In genomic region chr4:21951444-21951843, GRCm38 (mm10) we compare ENCODE assay signal across 8 mouse cellular contexts. TPM values are rescaled to one million over a fixed set of nuclear protein-coding genes. Genes with fewer than 3 reads are reported as not detected.
DNase-seq lines count a peak whose midpoint lies in the region; ATAC-seq and TF ChIP-seq lines count a peak whose summit lies in the region.

No protein-coding gene starts in this region.

- no peaks in the 10 kb centered on the region for H3K4me1 ChIP-seq in midbrain, embryonic 11.5 days (ENCODE audit: control insufficient read depth, insufficient read depth, low read length)
- H3K4me1 ChIP-seq in midbrain, embryonic 13.5 days (replicated peaks): no peaks in the 10 kb centered on the region
- no peaks in the 10 kb centered on the region for H3K4me1 ChIP-seq in midbrain, postnatal 0 days (ENCODE audit: insufficient read depth, low read length)

- H3K4me3 ChIP-seq in gastrocnemius, adult 2 months: no peak overlapping the region
- H3K4me3 ChIP-seq in midbrain, embryonic 11.5 days (ENCODE audit: low read depth, low read length): no peak overlapping the region
- no peak overlapping the region for H3K4me3 ChIP-seq in midbrain, embryonic 13.5 days (replicated peaks)
- no peak overlapping the region for H3K4me3 ChIP-seq in midbrain, postnatal 0 days (ENCODE audit: low read depth, low read length)

- H3K27ac ChIP-seq in gastrocnemius, adult 2 months: no peak overlapping the region
- no peak overlapping the region for H3K27ac ChIP-seq in midbrain, embryonic 11.5 days (ENCODE audit: low read depth, low read length)
- H3K27ac ChIP-seq in midbrain, embryonic 13.5 days: no peak overlapping the region
- H3K27ac ChIP-seq in midbrain, postnatal 0 days (ENCODE audit: low read depth, low read length): no peak overlapping the region

- ATAC-seq in midbrain, embryonic 11.5 days (ENCODE audit: low FRiP score): peak; percentile 33; the same call in 1 of the 2 replicates
- ATAC-seq in midbrain, embryonic 13.5 days: no peak
- peak; percentile 32 for ATAC-seq in activated CD4-positive, CD25-positive, alpha-beta regulatory T cell, adult 4 months
- peak; percentile 42; the same call in 1 of the 2 replicates for ATAC-seq in frontal cortex, adult (ENCODE audit: low TSS enrichment)
- peak; percentile 58; the same call in 1 of the 2 replicates for ATAC-seq in midbrain, postnatal 0 days (ENCODE audit: low FRiP score)

- H3K4me2 ChIP-seq in midbrain, embryonic 11.5 days: no peak overlapping the region
- no peak overlapping the region for H3K4me2 ChIP-seq in midbrain, embryonic 13.5 days (replicated peaks)
- no peak overlapping the region for H3K4me2 ChIP-seq in midbrain, postnatal 0 days (ENCODE audit: low read depth, low read length, poor library complexity, severe bottlenecking)

- 46% methylated on average over 6 of the region's 6 CpGs for WGBS in midbrain, embryonic 11.5 days
- WGBS in midbrain, embryonic 13.5 days: 48% methylated on average over 6 of the region's 6 CpGs
- 40% methylated on average over 6 of the region's 6 CpGs for WGBS in midbrain, postnatal 0 days

- no peak overlapping the region for H3K9ac ChIP-seq in midbrain, embryonic 11.5 days (ENCODE audit: low read length)
- no peak overlapping the region for H3K9ac ChIP-seq in midbrain, embryonic 13.5 days (replicated peaks)
- no peak overlapping the region for H3K9ac ChIP-seq in midbrain, postnatal 0 days (replicated peaks; ENCODE audit: low read length, poor library complexity, severe bottlenecking)

- intact Hi-C loops in gastrocnemius, adult 2 months (cut with DNase I): loop anchor here (2.0 kb wide), 1 partner anchor 105 kb away; the partner anchor contains the start of gene Pnisr

- TF ChIP-seq CTCF in gastrocnemius, adult 2 months (IDR thresholded peaks at IDR 0.05): peak; percentile 69
- TF ChIP-seq CTCF in midbrain, postnatal 0 days (IDR thresholded peaks at IDR 0.05): peak; percentile 79

- H3K27me3 ChIP-seq in midbrain, embryonic 11.5 days (ENCODE audit: control insufficient read depth, insufficient read depth, low read length): no peaks in the 10 kb centered on the region
- no peaks in the 10 kb centered on the region for H3K27me3 ChIP-seq in midbrain, embryonic 13.5 days
- H3K27me3 ChIP-seq in midbrain, postnatal 0 days (ENCODE audit: insufficient read depth, low read length): no peaks in the 10 kb centered on the region

- no peak for DNase-seq in gastrocnemius, adult 2 months
- no peak for DNase-seq in gastrocnemius, adult 8-10 months (ENCODE audit: low spot score in 2 of 2)
- DNase-seq in midbrain, embryonic 11.5 days (ENCODE audit: low spot score, missing footprints): peak; percentile 93
- peak; percentile 75 for DNase-seq in midbrain, postnatal 0 days (ENCODE audit: low spot score)
- DNase-seq in spleen, postnatal 14 days (ENCODE audit: low spot score in 2 of 2): no peak

- H3K36me3 ChIP-seq in midbrain, embryonic 11.5 days (ENCODE audit: control insufficient read depth, insufficient read depth, low read length): no peaks in the 10 kb centered on the region
- peaks cover 54% of the 10 kb centered on the region for H3K36me3 ChIP-seq in midbrain, embryonic 13.5 days
- peaks cover 17% of the 10 kb centered on the region for H3K36me3 ChIP-seq in midbrain, postnatal 0 days (ENCODE audit: insufficient read depth, low read length)

- H3K9me3 ChIP-seq in midbrain, embryonic 11.5 days (ENCODE audit: control insufficient read depth, low read length): no peaks in the 10 kb centered on the region
- no peaks in the 10 kb centered on the region for H3K9me3 ChIP-seq in midbrain, embryonic 13.5 days
- no peaks in the 10 kb centered on the region for H3K9me3 ChIP-seq in midbrain, postnatal 0 days (ENCODE audit: low read length)

RNA-seq across cellular contexts. Expression of gene Faxc, which starts 20.3 kb away (rescaled TPM):
- under 1 TPM; 0.89 to 0.98 TPM for total RNA-seq in gastrocnemius, adult 2 months (2021)
- under 1 TPM; 0.16 to 0.70 (median 0.40) TPM for total RNA-seq in gastrocnemius, adult 8-10 months (2022)
- polyA plus RNA-seq in midbrain, embryonic 11.5 days (2014; fragmentation: Nextera tagmentation; extraction: Ambion mirVana): 20.9 and 21.4 TPM in 2 replicates
- polyA plus RNA-seq in midbrain, embryonic 13.5 days (2015; fragmentation: Nextera tagmentation; extraction: Ambion mirVana): 19.8 and 21.6 TPM in 2 replicates
- polyA plus RNA-seq in activated CD4-positive, CD25-positive, alpha-beta regulatory T cell, adult 4 months (2017; shearing (Covaris generic)): not detected
- total RNA-seq in midbrain, postnatal 0 days (2014; rRNA removed): 64.0 and 91.3 TPM in 2 replicates
- polyA plus RNA-seq in midbrain, postnatal 0 days (2015; fragmentation: Nextera tagmentation; extraction: Ambion mirVana): 10.8 and 12.2 TPM in 2 replicates

Comparison
In these comparisons a context has a peak if more than half of its experiments do, and no peak if none do; other contexts are left out.
1. DNase-seq: peak in midbrain, embryonic 11.5 days (single experiment) and midbrain, postnatal 0 days (single experiment); none in gastrocnemius, adult 2 months (single experiment), gastrocnemius, adult 8-10 months (0 of 2) and spleen, postnatal 14 days (0 of 2).
2. RNA of gene Faxc, which starts 20.3 kb away (polyA plus RNA-seq): 19.8 to 21.6 TPM in midbrain, embryonic 13.5 days, 20.9 to 21.4 TPM in midbrain, embryonic 11.5 days and 10.8 to 12.2 TPM in midbrain, postnatal 0 days; not detected in activated CD4-positive, CD25-positive, alpha-beta regulatory T cell, adult 4 months; every median in the first group is over 10 times any median in the second.